Mouse (Mus musculus) forebrain, embryonic 12.5 days (tissue): Measurements from ENCODE around the gene Ccnd2. TPM values are rescaled to one million over a fixed set of nuclear protein-coding genes. Genes with fewer than 3 reads are reported as not detected.
A peak's percentile ranks its signal among the peaks of the same experiment; 100 is the strongest.

Experiments
- ATAC-seq: fragments of 200-750 bp; cut with Nextera tagmentation; 2 replicates; pipeline ENCODE4 v1.8.0; 2017; ENCODE audit warnings: moderate TSS enrichment; ENCODE audit not compliant: low FRiP score
- H3K27ac ChIP-seq: fragments of 300-500 bp; sonication (generic); 2 replicates; pipeline ENCODE4 v1.5.1; 2016; ENCODE audit warnings: mild to moderate bottlenecking
- H3K27me3 ChIP-seq: fragments of 300-500 bp; sonication (generic); 2 replicates; pipeline ENCODE4 v1.6.1; 2016; ENCODE audit warnings: mild to moderate bottlenecking
- H3K36me3 ChIP-seq: fragments of 300-500 bp; sonication (generic); replicated peaks from 2 replicates; pipeline ENCODE4 v1.6.1; 2016; ENCODE audit warnings: mild to moderate bottlenecking
- H3K4me1 ChIP-seq: fragments of 300-500 bp; sonication (generic); 2 replicates; pipeline ENCODE4 v1.6.1; 2016
- H3K4me2 ChIP-seq: fragments of 300-500 bp; sonication (generic); 2 replicates; pipeline ENCODE4 v1.6.1; 2016; ENCODE audit warnings: mild to moderate bottlenecking, moderate library complexity
- H3K4me3 ChIP-seq: fragments of 300-500 bp; sonication (generic); replicated peaks from 2 replicates; pipeline ENCODE4 v1.5.1; 2016; ENCODE audit warnings: mild to moderate bottlenecking
- H3K9ac ChIP-seq: fragments of 300-500 bp; sonication (generic); 2 replicates; pipeline ENCODE4 v1.6.1; 2016; ENCODE audit warnings: mild to moderate bottlenecking
- H3K9me3 ChIP-seq: fragments of 300-500 bp; sonication (generic); 2 replicates; pipeline ENCODE4 v1.6.1; 2016
- WGBS: fragments of 180-500 bp; shearing (Covaris S2); methylation state at CpG from one replicate; pipeline ENCODE4 v1.1.7; 2016; 5-methylcytosine and 5-hydroxymethylcytosine counted together
- polyA plus RNA-seq: library from polyadenylated mRNA; unstranded; fragments of >200 nt; fragmentation: Nextera tagmentation; extraction: Ambion mirVana; gene quantifications from 2 replicates; pipeline ENCODE4 v1.2.1, GENCODE M21; 2016

Gene Ccnd2
- polyA plus RNA-seq, 1 experiment from 2014 or later: 1,349 TPM

DNA sequence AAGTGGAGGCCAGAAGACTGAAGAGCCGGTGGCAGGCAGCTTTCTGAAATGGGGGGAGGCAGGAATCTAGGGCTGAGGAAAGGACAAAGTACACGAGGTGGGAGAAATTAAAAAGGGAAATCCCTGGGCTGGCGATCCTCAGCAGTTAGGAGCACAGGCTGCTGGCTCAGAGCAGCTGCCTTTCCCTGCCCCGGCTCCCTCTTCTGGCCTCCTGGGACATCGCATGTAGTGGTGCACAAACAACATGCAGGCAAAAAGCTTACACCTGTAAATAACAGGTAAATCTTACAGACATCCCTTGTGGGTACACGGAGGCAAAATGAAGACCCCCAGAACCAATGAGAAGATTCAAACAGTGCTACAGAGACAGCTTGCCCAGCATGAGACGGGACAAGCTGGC is 57.4 kb downstream of the Ccnd2 start:
- Histone ChIP-seq H3K27me3 (no peaks in the 10 kb centered on the region), H3K27ac (no peak overlapping the region), H3K4me2 (no peak overlapping the region), H3K36me3 (peaks cover 28% of the 10 kb centered on the region), H3K9me3 (no peaks in the 10 kb centered on the region), H3K4me3 (no peak overlapping the region), H3K4me1 (no peaks in the 10 kb centered on the region), H3K9ac (no peak overlapping the region)
- 70% methylated on average over 7 of the region's 7 CpGs for WGBS
- no peak for ATAC-seq

- Histone ChIP-seq H3K4me1 (no peaks in the 10 kb centered on the region), H3K9ac (no peak overlapping the region), H3K36me3 (peaks cover 38% of the 10 kb centered on the region), H3K27me3 (peaks cover 8% of the 10 kb centered on the region), H3K27ac (no peak overlapping the region), H3K9me3 (no peaks in the 10 kb centered on the region), H3K4me2 (no peak overlapping the region), H3K4me3 (no peak overlapping the region)
- no peak for ATAC-seq
- WGBS: 70% methylated on average over 4 of the region's 4 CpGs
These were observed 65.3 kb downstream of the Ccnd2 start for GRCm38 (mm10) chr6:127086739-127087138.

DNA sequence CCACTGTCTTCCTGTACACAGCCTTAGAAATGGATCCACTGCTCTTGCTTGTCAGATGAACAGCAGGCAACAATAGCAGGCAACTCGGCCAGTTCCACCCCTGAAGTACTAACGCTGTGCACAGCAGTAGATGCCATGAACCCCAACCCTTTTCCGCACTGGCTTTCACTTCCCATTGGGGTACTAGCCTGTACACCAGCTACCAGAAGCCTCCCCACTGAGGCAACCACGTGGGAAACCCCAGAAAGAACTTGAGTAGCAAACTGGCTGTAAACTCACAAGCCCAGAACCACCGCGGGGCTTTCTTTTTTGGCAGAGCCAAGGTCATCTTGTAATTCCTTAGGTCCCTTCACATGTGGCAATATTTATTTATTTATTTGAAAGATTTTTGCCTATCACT is 70.2 kb downstream of the Ccnd2 start:
- no peak overlapping the region for H3K9ac ChIP-seq
- no peak overlapping the region for H3K4me2 ChIP-seq
- WGBS: 79% methylated on average over 6 of the region's 6 CpGs
- no peak overlapping the region for H3K4me3 ChIP-seq
- no peaks in the 10 kb centered on the region for H3K9me3 ChIP-seq
- H3K27ac ChIP-seq: no peak overlapping the region
- peaks cover 35% of the 10 kb centered on the region for H3K27me3 ChIP-seq
- no peak for ATAC-seq
- H3K36me3 ChIP-seq: no peaks in the 10 kb centered on the region; the same call in 1 of the 2 replicates
- H3K4me1 ChIP-seq: peaks cover 9% of the 10 kb centered on the region; the same call in 1 of the 2 replicates

DNA sequence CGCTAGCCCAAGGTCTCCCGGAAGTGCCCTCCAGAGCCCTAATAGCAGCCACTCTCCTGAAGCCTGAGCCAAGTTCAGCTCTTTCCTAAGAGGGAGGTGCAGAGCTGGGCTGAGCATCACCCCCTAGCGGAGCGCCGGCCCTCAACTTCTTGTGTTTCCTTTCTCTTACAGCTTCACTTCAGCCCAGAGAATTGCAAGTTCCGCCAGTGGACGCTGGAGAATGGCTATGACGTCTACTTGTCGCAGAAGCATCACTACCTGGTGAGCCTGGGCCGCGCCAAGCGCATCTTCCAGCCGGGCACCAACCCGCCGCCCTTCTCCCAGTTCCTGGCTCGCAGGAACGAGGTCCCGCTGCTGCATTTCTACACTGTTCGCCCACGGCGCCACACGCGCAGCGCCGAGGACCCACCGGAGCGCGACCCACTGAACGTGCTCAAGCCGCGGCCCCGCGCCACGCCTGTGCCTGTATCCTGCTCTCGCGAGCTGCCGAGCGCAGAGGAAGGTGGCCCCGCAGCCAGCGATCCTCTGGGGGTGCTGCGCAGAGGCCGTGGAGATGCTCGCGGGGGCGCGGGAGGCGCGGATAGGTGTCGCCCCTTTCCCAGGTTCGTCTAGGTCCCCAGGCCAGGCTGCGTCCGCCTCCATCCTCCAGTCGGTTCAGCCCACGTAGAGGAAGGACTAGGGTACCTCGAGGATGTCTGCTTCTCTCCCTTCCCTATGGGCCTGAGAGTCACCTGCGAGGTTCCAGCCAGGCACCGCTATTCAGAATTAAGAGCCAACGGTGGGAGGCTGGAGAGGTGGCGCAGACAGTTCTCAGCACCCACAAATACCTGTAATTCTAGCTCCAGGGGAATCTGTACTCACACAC is 71.9 kb downstream of the Ccnd2 start:
- peak; percentile 87 for ATAC-seq
- Histone ChIP-seq H3K9ac (peak overlapping the region; percentile 72), H3K4me3 (peak overlapping the region; percentile 57), H3K9me3 (no peaks in the 10 kb centered on the region), H3K4me1 (peaks cover 9% of the 10 kb centered on the region; the same call in 1 of the 2 replicates), H3K36me3 (no peaks in the 10 kb centered on the region), H3K27ac (no peak overlapping the region), H3K4me2 (peak overlapping the region; percentile 91), H3K27me3 (peaks cover 35% of the 10 kb centered on the region)
- WGBS: 1% methylated on average over 59 of the region's 59 CpGs

Other genes starting within 250 kb of the Ccnd2 start
- gene Dyrk4, start 230.4 kb downstream of the Ccnd2 start, polyA plus RNA-seq: 0.15 TPM in 1 of 2 replicates, not detected in the other
- gene Rad51ap1, start 212.6 kb downstream of the Ccnd2 start, polyA plus RNA-seq: 73.2 and 84.4 TPM in 2 replicates
- gene D6Wsu163e, start 212.2 kb downstream of the Ccnd2 start, polyA plus RNA-seq: 22.0 and 22.1 TPM in 2 replicates
- not detected in 2 replicates for gene Fgf6, start 136.6 kb downstream of the Ccnd2 start, polyA plus RNA-seq
- gene Fgf23, start 79.3 kb downstream of the Ccnd2 start, polyA plus RNA-seq: 0.14 TPM in 1 of 2 replicates, not detected in the other
- gene Tigar, start 42.6 kb downstream of the Ccnd2 start, polyA plus RNA-seq: 8.8 and 9.9 TPM in 2 replicates